Mouse (Mus musculus): Measurements from ENCODE around the gene Zkscan16.
A peak's percentile ranks its signal among the peaks of the same experiment; 100 is the strongest.

The Zkscan16 gene

GRCm38 (mm10) chr4:58941638-58942037 is 1.8 kb upstream of the Zkscan16 start:
- no peak for DNase-seq (ENCODE audit: low read depth)

GRCm38 (mm10) chr4:58942942-58943341 is 486 bp upstream of the Zkscan16 start:
- peak; percentile 15 for DNase-seq (ENCODE audit: low read depth)

- peak; percentile 47 for DNase-seq (ENCODE audit: low read depth)
Observed at GRCm38 (mm10) chr4:58944206-58944553, 752 bp downstream of the Zkscan16 start.

- peak; percentile 6 for DNase-seq (ENCODE audit: low read depth)
Observed at GRCm38 (mm10) chr4:58944695-58945094, 1.3 kb downstream of the Zkscan16 start.

GRCm38 (mm10) chr4:58948391-58948790 is 5.0 kb downstream of the Zkscan16 start:
- no peak for DNase-seq (ENCODE audit: low read depth)

GRCm38 (mm10) chr4:58952630-58953029 is 9.2 kb downstream of the Zkscan16 start:
- DNase-seq (ENCODE audit: low read depth) = no peak

GRCm38 (mm10) chr4:58961719-58962118 is 18.3 kb downstream of the Zkscan16 start:
- peak; percentile 17 for DNase-seq (ENCODE audit: low read depth)

- no peak for DNase-seq (ENCODE audit: low read depth)
Observed at GRCm38 (mm10) chr4:58963271-58963670, 19.8 kb downstream of the Zkscan16 start.

GRCm38 (mm10) chr4:58965136-58965535 is 21.7 kb downstream of the Zkscan16 start:
- no peak for DNase-seq (ENCODE audit: low read depth)

GRCm38 (mm10) chr4:58970678-58971077 is 27.2 kb downstream of the Zkscan16 start:
- DNase-seq (ENCODE audit: low read depth) = no peak

- DNase-seq (ENCODE audit: low read depth) = no peak
Observed at GRCm38 (mm10) chr4:58975711-58976110, 32.3 kb downstream of the Zkscan16 start.

GRCm38 (mm10) chr4:58981421-58981820 is 38.0 kb downstream of the Zkscan16 start:
- no peak for DNase-seq (ENCODE audit: low read depth)

GRCm38 (mm10) chr4:58982806-58983205 is 39.4 kb downstream of the Zkscan16 start:
- DNase-seq (ENCODE audit: low read depth) = no peak

GRCm38 (mm10) chr4:58985157-58985648 is 41.8 kb downstream of the Zkscan16 start:
- DNase-seq (ENCODE audit: low read depth) = peak; percentile 88

- DNase-seq (ENCODE audit: low read depth) = peak; percentile 82
Observed at GRCm38 (mm10) chr4:58986540-58987190, 43.2 kb downstream of the Zkscan16 start, which contains the start of gene Ptgr1. Gene Ptgr1, minus strand, starts transcription at chr4:58987119.

GRCm38 (mm10) chr4:58989303-58989898 is 46.0 kb downstream of the Zkscan16 start:
- no peak for DNase-seq (ENCODE audit: low read depth)

GRCm38 (mm10) chr4:58990609-58991434 is 47.4 kb downstream of the Zkscan16 start:
- no peak for DNase-seq (ENCODE audit: low read depth)

- no peak for DNase-seq (ENCODE audit: low read depth)
Observed at GRCm38 (mm10) chr4:58992195-58992594, 48.8 kb downstream of the Zkscan16 start.

GRCm38 (mm10) chr4:58994762-58995161 is 51.3 kb downstream of the Zkscan16 start, which contains the start of gene Dnajc25:
Gene Dnajc25, plus strand, starts transcription at chr4:58995062.
- no peak for DNase-seq (ENCODE audit: low read depth)

GRCm38 (mm10) chr4:58995251-58995693 is 51.8 kb downstream of the Zkscan16 start:
- DNase-seq (ENCODE audit: low read depth) = no peak

- no peak for DNase-seq (ENCODE audit: low read depth)
Observed at GRCm38 (mm10) chr4:58997081-58997480, 53.7 kb downstream of the Zkscan16 start.

GRCm38 (mm10) chr4:58998688-58999087 is 55.3 kb downstream of the Zkscan16 start:
- DNase-seq (ENCODE audit: low read depth) = no peak

- DNase-seq (ENCODE audit: low read depth) = peak; percentile 87
Observed at GRCm38 (mm10) chr4:58999686-59000085, 56.3 kb downstream of the Zkscan16 start.
